Mouse (Mus musculus) bone marrow macrophage, adult 2 months (primary cell): Measurements from ENCODE around the gene Bicc1.

Experiments
- CTCF ChIP-seq: IDR thresholded peaks from 2 replicates; pipeline ENCODE4 v1.5.1; 2012; ENCODE audit warnings: low read depth, mild to moderate bottlenecking, low read length, moderate library complexity
- POLR2A ChIP-seq: IDR thresholded peaks from 2 replicates; pipeline ENCODE4 v1.6.1; 2012; ENCODE audit warnings: mild to moderate bottlenecking, low read depth, low read length, borderline replicate concordance

- TF ChIP-seq CTCF (no peak), POLR2A (no peak)
Measured at GRCm38 (mm10) chr10:70876522-70876921, 283.0 kb downstream of the Bicc1 start.
